Mouse (Mus musculus) ovary, adult 18-20 months (tissue): ENCODE measurements around the gene Lmf1.

Source experiments
- DNase-seq: peaks from one replicate; pipeline ENCODE4 v3.0.0; 2022; ENCODE audit warnings: low spot score, mixed read lengths

Gene Lmf1

GRCm38 (mm10) chr17:25700863-25701496 lies 122.1 kb downstream of the Lmf1 start:
- no peak for DNase-seq

- no peak for DNase-seq
These were observed 131.1 kb downstream of the Lmf1 start for GRCm38 (mm10) chr17:25709994-25710393.

GRCm38 (mm10) chr17:25711136-25711535 lies 132.3 kb downstream of the Lmf1 start:
- DNase-seq: no peak
